In genomic region chr13:29148616-29149015, GRCm38 (mm10) we compare ENCODE assay signal across 12 mouse cellular contexts.
"Had no signal": no experiment of that assay in that cellular context is flagged by ENCODE, and none has a peak within 500 bp of the region (broad histone marks: within the 10 kb centered on the region; RNA-seq: fewer than 3 reads in every experiment).

No protein-coding gene starts in this region.

- H3K9ac ChIP-seq: liver, embryonic 12.5 days; lung, embryonic 14.5 days; neural tube, embryonic 12.5 days had no signal

- H3K27ac ChIP-seq: kidney, postnatal 0 days; layer of hippocampus, adult 2 months; liver, embryonic 12.5 days; midbrain, embryonic 10.5 days; neural tube, embryonic 12.5 days had no signal

- H3K4me3 ChIP-seq: layer of hippocampus, adult 2 months; liver, embryonic 12.5 days; midbrain, embryonic 10.5 days; neural tube, embryonic 12.5 days had no signal

- DNase-seq: kidney, postnatal 36 days; lung, embryonic 14.5 days; lung, postnatal 10 days; lung, postnatal 4 days; midbrain, embryonic 14.5 days; thymus, adult 18-20 months; thymus, postnatal 14 days had no signal

- H3K27me3 ChIP-seq: liver, embryonic 12.5 days; neural tube, embryonic 12.5 days had no signal

- H3K36me3 ChIP-seq: liver, embryonic 12.5 days; midbrain, embryonic 10.5 days; neural tube, embryonic 12.5 days had no signal

- H3K4me2 ChIP-seq: liver, embryonic 12.5 days; lung, embryonic 14.5 days; neural tube, embryonic 12.5 days had no signal

- H3K4me1 ChIP-seq: liver, embryonic 12.5 days; midbrain, embryonic 10.5 days; neural tube, embryonic 12.5 days had no signal
